Mouse (Mus musculus): ENCODE results near the gene Cldn7. TPM values are rescaled to one million over a fixed set of nuclear protein-coding genes. Genes with fewer than 3 reads are reported as not detected.

Cldn7 gene
- total and polyA plus RNA-seq, 3 experiments, result 0.31 to 0.36 TPM; not detected in 1

DNA sequence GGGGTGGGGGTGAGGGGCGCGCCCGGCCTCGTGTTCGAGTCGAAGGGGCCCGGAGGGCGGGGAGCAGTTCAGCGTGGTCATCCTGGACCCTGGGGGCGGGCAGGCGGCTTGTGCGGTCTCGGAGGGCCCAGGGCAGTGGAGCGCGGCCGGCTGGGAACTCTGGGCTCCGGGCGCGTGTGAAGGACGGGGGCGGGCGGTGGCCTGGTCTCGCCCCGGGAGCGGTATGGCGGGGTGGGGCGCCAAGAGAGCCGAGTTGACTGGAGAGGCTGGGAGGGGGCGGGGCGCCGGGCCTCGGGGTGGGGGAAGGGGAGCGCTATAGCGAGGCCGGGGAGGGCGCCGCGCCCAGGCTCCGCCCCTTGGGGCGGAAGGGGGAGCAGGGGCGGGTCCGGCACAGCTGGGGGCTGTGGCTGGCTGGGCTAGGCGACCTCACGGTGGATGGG, 32.5 kb downstream of the Cldn7 start:
- peak overlapping the region; percentile 66 to 98 for H3K4me3 ChIP-seq (ENCODE audit: control insufficient read depth in 1 of 2, insufficient read depth in 1 of 2, low read depth in 2 of 2, low read length in 2 of 2)
- H3K27me3 ChIP-seq (ENCODE audit: control insufficient read depth in 1 of 2, insufficient read depth in 2 of 2, low read length in 2 of 2), result no peaks in the 10 kb centered on the region
- peaks cover 42% of the 10 kb centered on the region for H3K79me2 ChIP-seq (ENCODE audit: control insufficient read depth, insufficient read depth, low read length, poor library complexity)
- H3K9ac ChIP-seq (ENCODE audit: control insufficient read depth, low read depth, low read length, poor library complexity, severe bottlenecking), result peak overlapping the region; percentile 99
- peak; percentile 89 for DNase-seq (ENCODE audit: low read depth, low spot score)
- H3K36me3 ChIP-seq (ENCODE audit: control insufficient read depth in 1 of 2, insufficient read depth in 2 of 2, low read length in 2 of 2), result peaks cover 8 to 51% of the 10 kb centered on the region in 2 experiments
- peaks cover 16 to 46% of the 10 kb centered on the region in 2 experiments for H3K4me1 ChIP-seq (ENCODE audit: control insufficient read depth in 1 of 2, insufficient read depth in 2 of 2, low read length in 2 of 2)
- H3K27ac ChIP-seq (ENCODE audit: control insufficient read depth, low read depth, low read length), result peak overlapping the region; percentile 88
- H3K9me3 ChIP-seq (replicated peaks; ENCODE audit: insufficient read depth, low read length), result no peaks in the 10 kb centered on the region
- TF ChIP-seq RAD21 (IDR thresholded peaks at IDR 0.05; ENCODE audit: low read depth, low read length) (no peak), MYB (IDR thresholded peaks at IDR 0.05; ENCODE audit: low read depth, low read length) (no peak), GATA1 (IDR thresholded peaks at IDR 0.05; ENCODE audit: low read depth, low read length) (no peak), MEF2A (IDR thresholded peaks at IDR 0.05; ENCODE audit: extremely low read depth, insufficient replicate concordance, low read depth, low read length, poor library complexity, severe bottlenecking) (no peak), ZMIZ1 (IDR thresholded peaks at IDR 0.05; ENCODE audit: low read depth, low read length) (0 out of 2 replicates have a peak, but pooled peaks have one; percentile 78), ZC3H11A (IDR thresholded peaks at IDR 0.05; ENCODE audit: low read depth, low read length) (no peak), USF1 (IDR thresholded peaks at IDR 0.05; ENCODE audit: low read depth, low read length) (no peak), RCOR1 (IDR thresholded peaks at IDR 0.05; ENCODE audit: low read depth, low read length) (no peak), POLR2A (IDR thresholded peaks at IDR 0.05; ENCODE audit: control insufficient read depth in 1 of 2, insufficient read depth in 1 of 2, low read depth in 1 of 2, low read length in 2 of 2, poor library complexity in 1 of 2) (peak; percentile 62 to 86; a peak in 3 of 4 replicates), NRF1 (IDR thresholded peaks at IDR 0.05; ENCODE audit: insufficient read depth, low read depth, low read length, poor library complexity, severe bottlenecking) (no peak), CHD1 (IDR thresholded peaks at IDR 0.05; ENCODE audit: low read depth, low read length) (no peak), MAX (IDR thresholded peaks at IDR 0.05; ENCODE audit: low read length) (no peak), TAL1 (IDR thresholded peaks at IDR 0.05; ENCODE audit: low read length) (no peak), SIN3A (IDR thresholded peaks at IDR 0.05; ENCODE audit: low read length) (no peak), UBTF (IDR thresholded peaks at IDR 0.05; ENCODE audit: borderline replicate concordance, insufficient read depth, low read depth, low read length) (no peak), E2F4 (IDR thresholded peaks at IDR 0.05; ENCODE audit: borderline replicate concordance, low read depth, low read length) (no peak), ZNF384 (IDR thresholded peaks at IDR 0.05; ENCODE audit: low read depth, low read length) (no peak), MYC (IDR thresholded peaks at IDR 0.05; ENCODE audit: low read depth, low read length) (0 out of 2 replicates have a peak, but pooled peaks have one; percentile 14), MAFK (IDR thresholded peaks at IDR 0.05; ENCODE audit: borderline replicate concordance, low read depth, low read length) (no peak), HCFC1 (IDR thresholded peaks at IDR 0.05; ENCODE audit: low read depth, low read length) (peak; percentile 33), CHD2 (IDR thresholded peaks at IDR 0.05; ENCODE audit: low read length) (peak; percentile 29; the same call in 1 of the 2 replicates), BHLHE40 (IDR thresholded peaks at IDR 0.05; ENCODE audit: borderline replicate concordance, low read depth, low read length) (0 out of 2 replicates have a peak, but pooled peaks have one; percentile 20), GABPA (IDR thresholded peaks at IDR 0.05; ENCODE audit: low read depth, low read length) (no peak), POLR2AphosphoS2 (IDR thresholded peaks at IDR 0.05; ENCODE audit: low read length) (0 out of 2 replicates have a peak, but pooled peaks have one; percentile 40), SMC3 (IDR thresholded peaks at IDR 0.05; ENCODE audit: low read depth, low read length) (no peak), ZKSCAN1 (IDR thresholded peaks at IDR 0.05; ENCODE audit: low read depth, low read length) (no peak), NELFE (IDR thresholded peaks at IDR 0.05; ENCODE audit: low read depth, low read length) (peak; percentile 79), MXI1 (IDR thresholded peaks at IDR 0.05; ENCODE audit: low read depth, low read length) (peak; percentile 71), POLR2AphosphoS5 (IDR thresholded peaks at IDR 0.05; ENCODE audit: borderline replicate concordance, low read depth, low read length) (no peak), TCF12 (IDR thresholded peaks at IDR 0.05; ENCODE audit: low read depth, low read length) (peak; percentile 37; the same call in 1 of the 2 replicates), EP300 (IDR thresholded peaks at IDR 0.05; ENCODE audit: low read depth in 1 of 2, low read length in 2 of 2) (0 out of 4 replicates have a peak, but pooled peaks of 1 of the 2 experiments have one; percentile 13), ETS1 (IDR thresholded peaks at IDR 0.05; ENCODE audit: low read depth, low read length) (no peak), KAT2A (conservative IDR thresholded peaks at IDR 0.05; ENCODE audit: low read depth, low read length) (no peak), TBP (IDR thresholded peaks at IDR 0.05; ENCODE audit: low read depth, low read length) (no peak), MAZ (IDR thresholded peaks at IDR 0.05; ENCODE audit: low read depth, low read length) (no peak; the same call in 1 of the 2 replicates), JUND (IDR thresholded peaks at IDR 0.05; ENCODE audit: low read depth, low read length) (no peak), CTCF (IDR thresholded peaks at IDR 0.05 in 2 of 3, conservative IDR thresholded peaks at IDR 0.05 in 1 of 3; ENCODE audit: control insufficient read depth in 1 of 3, insufficient read depth in 1 of 3, low read depth in 2 of 3, low read length in 3 of 3, poor library complexity in 1 of 3, severe bottlenecking in 1 of 3) (no peak)
